Comparison of ENCODE assay signal across 9 mouse cellular contexts in the genomic region with DNA sequence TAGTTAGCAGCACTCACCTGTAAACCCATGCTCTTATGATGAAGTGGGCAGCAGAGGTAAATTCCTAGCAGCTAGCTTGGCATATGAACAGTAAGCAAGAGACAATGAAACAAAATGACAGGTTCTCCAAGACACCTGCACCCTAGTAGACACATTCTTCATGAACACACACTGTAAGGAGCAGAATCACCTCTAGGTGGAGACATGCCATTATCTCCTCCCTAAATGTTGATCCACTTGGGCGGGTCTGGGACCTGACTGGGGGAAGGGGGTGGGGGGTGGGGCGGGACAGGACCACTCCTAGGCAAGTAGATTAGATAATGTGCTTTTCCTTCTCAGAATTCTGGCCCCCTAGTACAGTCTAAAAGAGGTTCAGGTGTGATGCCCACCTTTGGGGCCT. TPM values are rescaled to one million over a fixed set of nuclear protein-coding genes. Genes with fewer than 3 reads are reported as not detected.
DNase-seq lines count a peak whose midpoint lies in the region; ATAC-seq and TF ChIP-seq lines count a peak whose summit lies in the region.
"Had no signal": no experiment of that assay in that cellular context is flagged by ENCODE, and none has a peak within 500 bp of the region (broad histone marks: within the 10 kb centered on the region; RNA-seq: fewer than 3 reads in every experiment).

No protein-coding gene starts in this region.

- no peaks in the 10 kb centered on the region; the same call in 1 of the 2 replicates for H3K9me3 ChIP-seq in kidney, embryonic 14.5 days (ENCODE audit: control insufficient read depth, low read length)
- H3K9me3 ChIP-seq in lung, embryonic 14.5 days (ENCODE audit: low read depth, low read length), result no peaks in the 10 kb centered on the region
- H3K9me3 ChIP-seq: limb, embryonic 12.5 days had no signal

- no peak for DNase-seq in kidney, adult 18-20 months
- peak; percentile 70 for DNase-seq in NIH3T3 (ENCODE audit: low read depth)
- peak; percentile 51 for DNase-seq in lung, embryonic 14.5 days
- DNase-seq in gastrocnemius, postnatal 36 days, result no peak
- DNase-seq in urinary bladder, postnatal 4 days (ENCODE audit: low spot score in 2 of 2), result no peak
- no peak for DNase-seq in ovary, adult 18-20 months (ENCODE audit: low spot score)

- whole genome bisulfite sequencing in kidney, embryonic 14.5 days, result 3% methylated on average over 2 of the region's 2 CpGs
- WGBS in lung, embryonic 14.5 days, result 5% methylated on average over 2 of the region's 2 CpGs

- no peak overlapping the region for H3K4me3 ChIP-seq in kidney, embryonic 14.5 days (ENCODE audit: low read length)
- H3K4me3 ChIP-seq in lung, embryonic 14.5 days (ENCODE audit: low read depth, low read length), result no peak overlapping the region
- H3K4me3 ChIP-seq: limb, embryonic 12.5 days had no signal

- H3K9ac ChIP-seq in kidney, embryonic 14.5 days (ENCODE audit: low read depth, low read length), result no peak overlapping the region
- H3K9ac ChIP-seq in lung, embryonic 14.5 days, result no peak overlapping the region
- H3K9ac ChIP-seq: limb, embryonic 12.5 days had no signal

- H3K4me2 ChIP-seq in kidney, embryonic 14.5 days (replicated peaks; ENCODE audit: low read depth, low read length), result no peak overlapping the region
- no peak overlapping the region for H3K4me2 ChIP-seq in lung, embryonic 14.5 days
- H3K4me2 ChIP-seq: limb, embryonic 12.5 days had no signal

- peak; percentile 62; the same call in 1 of the 2 replicates for ATAC-seq in kidney, embryonic 14.5 days (ENCODE audit: low FRiP score, low TSS enrichment)
- ATAC-seq in erythroid progenitor cell, adult 5-6 weeks (replicated peaks; ENCODE audit: low FRiP score, poor library complexity, severe bottlenecking), result peak; percentile 85
- ATAC-seq in lung, embryonic 14.5 days (ENCODE audit: insufficient read depth), result no peak

- peak; percentile 54 for TF ChIP-seq CTCF in lung, embryonic 14.5 days (IDR thresholded peaks at IDR 0.05; ENCODE audit: low read depth)

- H3K4me1 ChIP-seq in kidney, embryonic 14.5 days (ENCODE audit: control insufficient read depth, insufficient read depth, low read length), result no peaks in the 10 kb centered on the region
- H3K4me1 ChIP-seq in lung, embryonic 14.5 days (ENCODE audit: insufficient read depth), result no peaks in the 10 kb centered on the region
- H3K4me1 ChIP-seq: limb, embryonic 12.5 days had no signal

- H3K36me3 ChIP-seq in kidney, embryonic 14.5 days (ENCODE audit: control insufficient read depth, insufficient read depth, low read length), result no peaks in the 10 kb centered on the region
- H3K36me3 ChIP-seq in lung, embryonic 14.5 days (ENCODE audit: insufficient read depth), result no peaks in the 10 kb centered on the region
- H3K36me3 ChIP-seq: limb, embryonic 12.5 days had no signal

- intact Hi-C loops in gastrocnemius, postnatal 36 days (cut with DNase I), result loop anchor here (5.0 kb wide), 1 partner anchor 42 kb away; no protein-coding TSS in a partner anchor

- H3K27ac ChIP-seq in kidney, embryonic 14.5 days (ENCODE audit: low read depth, low read length), result no peak overlapping the region
- H3K27ac ChIP-seq in lung, embryonic 14.5 days (ENCODE audit: low read depth), result no peak overlapping the region
- H3K27ac ChIP-seq: limb, embryonic 12.5 days had no signal

- no peaks in the 10 kb centered on the region for H3K27me3 ChIP-seq in kidney, embryonic 14.5 days (ENCODE audit: control insufficient read depth, insufficient read depth, low read length)
- no peaks in the 10 kb centered on the region for H3K27me3 ChIP-seq in lung, embryonic 14.5 days (ENCODE audit: insufficient read depth, low read length)
- H3K27me3 ChIP-seq: limb, embryonic 12.5 days had no signal

RNA-seq across cellular contexts. Expression of a gene that starts 13.8 kb away (rescaled TPM):
- 186 and 191 TPM in 2 replicates for polyA plus RNA-seq in kidney, embryonic 14.5 days (2014; fragmentation: Nextera tagmentation; extraction: Ambion mirVana)
- total RNA-seq in erythroid progenitor cell, adult 5-6 weeks (2015; ENCODE audit: low replicate concordance), result 20.1 and 28.5 TPM in 2 replicates
- total RNA-seq in erythroid progenitor cell, adult 5-6 weeks (2017; ENCODE audit: low replicate concordance), result 30.0 and 31.4 TPM in 2 replicates
- 164 and 177 TPM in 2 replicates for polyA plus RNA-seq in lung, embryonic 14.5 days (2014; fragmentation: Nextera tagmentation; extraction: Ambion mirVana)
- 10 to 100 TPM; 23.2 to 27.5 TPM for total RNA-seq in gastrocnemius, postnatal 36 days (2021)

RNA-seq across cellular contexts. Expression of a gene that starts 14.6 kb away (rescaled TPM):
- not detected in 2 replicates for polyA plus RNA-seq in kidney, embryonic 14.5 days (2014; fragmentation: Nextera tagmentation; extraction: Ambion mirVana)
- total RNA-seq in erythroid progenitor cell, adult 5-6 weeks (2015; ENCODE audit: low replicate concordance), result not detected in 2 replicates
- not detected in 2 replicates for total RNA-seq in erythroid progenitor cell, adult 5-6 weeks (2017; ENCODE audit: low replicate concordance)
- polyA plus RNA-seq in lung, embryonic 14.5 days (2014; fragmentation: Nextera tagmentation; extraction: Ambion mirVana), result not detected in 2 replicates
- total RNA-seq in gastrocnemius, postnatal 36 days (2021), result not detected

RNA-seq across cellular contexts. Expression of a gene that starts 20.4 kb away (rescaled TPM):
- polyA plus RNA-seq in kidney, embryonic 14.5 days (2014; fragmentation: Nextera tagmentation; extraction: Ambion mirVana), result 1.3 and 1.5 TPM in 2 replicates
- total RNA-seq in erythroid progenitor cell, adult 5-6 weeks (2015; ENCODE audit: low replicate concordance), result 13.8 and 16.6 TPM in 2 replicates
- total RNA-seq in erythroid progenitor cell, adult 5-6 weeks (2017; ENCODE audit: low replicate concordance), result 5.5 TPM in 2 replicates
- polyA plus RNA-seq in lung, embryonic 14.5 days (2014; fragmentation: Nextera tagmentation; extraction: Ambion mirVana), result 0.08 TPM in 1 of 2 replicates, not detected in the other
- total RNA-seq in gastrocnemius, postnatal 36 days (2021), result not detected

RNA-seq across cellular contexts. Expression of a gene that starts 22.4 kb away (rescaled TPM):
- 12.5 and 16.7 TPM in 2 replicates for polyA plus RNA-seq in kidney, embryonic 14.5 days (2014; fragmentation: Nextera tagmentation; extraction: Ambion mirVana)
- 1.8 and 3.8 TPM in 2 replicates for total RNA-seq in erythroid progenitor cell, adult 5-6 weeks (2015; ENCODE audit: low replicate concordance)
- total RNA-seq in erythroid progenitor cell, adult 5-6 weeks (2017; ENCODE audit: low replicate concordance), result 3.5 TPM in 2 replicates
- 11.2 and 13.9 TPM in 2 replicates for polyA plus RNA-seq in lung, embryonic 14.5 days (2014; fragmentation: Nextera tagmentation; extraction: Ambion mirVana)
- 10 to 100 TPM; 14.8 to 15.7 TPM for total RNA-seq in gastrocnemius, postnatal 36 days (2021)

RNA-seq across cellular contexts. Expression of a gene that starts 44.5 kb away (rescaled TPM):
- 0.49 and 0.73 TPM in 2 replicates for polyA plus RNA-seq in kidney, embryonic 14.5 days (2014; fragmentation: Nextera tagmentation; extraction: Ambion mirVana)
- not detected in 2 replicates for total RNA-seq in erythroid progenitor cell, adult 5-6 weeks (2015; ENCODE audit: low replicate concordance)
- total RNA-seq in erythroid progenitor cell, adult 5-6 weeks (2017; ENCODE audit: low replicate concordance), result 3.3 TPM in 1 of 2 replicates, not detected in the other
- polyA plus RNA-seq in lung, embryonic 14.5 days (2014; fragmentation: Nextera tagmentation; extraction: Ambion mirVana), result 0.47 and 0.61 TPM in 2 replicates
- total RNA-seq in gastrocnemius, postnatal 36 days (2021), result under 1 TPM; 0.49 to 0.54 TPM

Comparison
In these comparisons a context has a peak if more than half of its experiments do, and no peak if none do; other contexts are left out.
1. DNase-seq: peak in NIH3T3 (single experiment) and lung, embryonic 14.5 days (single experiment); none in kidney, adult 18-20 months (single experiment), gastrocnemius, postnatal 36 days (0 of 2), urinary bladder, postnatal 4 days (0 of 2) and ovary, adult 18-20 months (single experiment).
2. RNA of a gene that starts 20.4 kb away (total RNA-seq): 5.5 to 16.6 TPM in erythroid progenitor cell, adult 5-6 weeks; not detected in gastrocnemius, postnatal 36 days; every median in the first group is over 4 times any median in the second.